Mouse (Mus musculus): ENCODE measurements at regions not wholly inside any gene's neighbourhood (a gene's known extent, or its start where the extent isn't known, plus 50 kb on each side); places are given as distances from the start of the nearest gene placed in this dataset.

GRCm38 (mm10) chr7:72596985-72597384 lies 290.6 kb upstream of the Mctp2 start:
- TF ChIP-seq CTCF (IDR thresholded peaks at IDR 0.05 in 2 of 3, conservative IDR thresholded peaks at IDR 0.05 in 1 of 3; ENCODE audit: control insufficient read depth in 1 of 3, insufficient read depth in 1 of 3, low read depth in 2 of 3, low read length in 3 of 3, poor library complexity in 1 of 3, severe bottlenecking in 1 of 3) (no peak), MAZ (IDR thresholded peaks at IDR 0.05; ENCODE audit: low read depth, low read length) (no peak), GATA1 (IDR thresholded peaks at IDR 0.05; ENCODE audit: low read depth, low read length) (no peak), NRF1 (IDR thresholded peaks at IDR 0.05; ENCODE audit: insufficient read depth, low read depth, low read length, poor library complexity, severe bottlenecking) (no peak), POLR2A (IDR thresholded peaks at IDR 0.05; ENCODE audit: control insufficient read depth in 1 of 2, insufficient read depth in 1 of 2, low read depth in 1 of 2, low read length in 2 of 2, poor library complexity in 1 of 2) (no peak), ZC3H11A (IDR thresholded peaks at IDR 0.05; ENCODE audit: low read depth, low read length) (no peak), MYC (IDR thresholded peaks at IDR 0.05; ENCODE audit: low read depth, low read length) (no peak), TBP (IDR thresholded peaks at IDR 0.05; ENCODE audit: low read depth, low read length) (no peak), USF1 (IDR thresholded peaks at IDR 0.05; ENCODE audit: low read depth, low read length) (no peak)

Measured in MEL (cell line).